In genomic region chr6:120085832-120086231, GRCm38 (mm10) we compare ENCODE assay signal across 1 mouse cellular context.
A peak's percentile ranks its signal among the peaks of the same experiment; 100 is the strongest.
TF ChIP-seq lines count a peak whose summit lies in the region.

No protein-coding gene starts in this region.

TF ChIP-seq in CH12.LX, 34 proteins besides CTCF, POLR2A, EP300 and RAD21 (continued from another document):
- TF ChIP-seq NELFE (IDR thresholded peaks at IDR 0.05; ENCODE audit: low read depth, low read length) (no peak; the same call in 1 of the 2 replicates), JUND (conservative IDR thresholded peaks at IDR 0.05; ENCODE audit: low read depth, low read length) (peak; percentile 70; the same call in 1 of the 2 replicates), ZKSCAN1 (IDR thresholded peaks at IDR 0.05; ENCODE audit: borderline replicate concordance, low read depth, low read length) (no peak), TBP (conservative IDR thresholded peaks at IDR 0.05; ENCODE audit: low read depth, low read length) (peak; percentile 91)
